Mouse (Mus musculus) cortical plate, adult 2 months (tissue): ENCODE data around the gene Mapkapk2.

Experiments
- CTCF ChIP-seq: fragments of 200-500 bp; IDR thresholded peaks from 2 replicates; pipeline ENCODE4 v1.5.1; 2011; ENCODE audit warnings: mild to moderate bottlenecking, control low read depth, low read length; ENCODE audit not compliant: insufficient read depth; ENCODE audit errors: extremely low read depth
- POLR2A ChIP-seq: fragments of 200-500 bp; IDR thresholded peaks from 2 replicates; pipeline ENCODE4 v1.6.1; 2011; ENCODE audit warnings: mild to moderate bottlenecking, low read length, control low read depth; ENCODE audit not compliant: insufficient read depth; ENCODE audit errors: extremely low read depth

- TF ChIP-seq POLR2A (no peak), CTCF (no peak)
Observed at GRCm38 (mm10) chr1:131048946-131049345, 48.7 kb downstream of the Mapkapk2 start.
